23 mouse cellular contexts compared by ENCODE assay signal in the genomic region with DNA sequence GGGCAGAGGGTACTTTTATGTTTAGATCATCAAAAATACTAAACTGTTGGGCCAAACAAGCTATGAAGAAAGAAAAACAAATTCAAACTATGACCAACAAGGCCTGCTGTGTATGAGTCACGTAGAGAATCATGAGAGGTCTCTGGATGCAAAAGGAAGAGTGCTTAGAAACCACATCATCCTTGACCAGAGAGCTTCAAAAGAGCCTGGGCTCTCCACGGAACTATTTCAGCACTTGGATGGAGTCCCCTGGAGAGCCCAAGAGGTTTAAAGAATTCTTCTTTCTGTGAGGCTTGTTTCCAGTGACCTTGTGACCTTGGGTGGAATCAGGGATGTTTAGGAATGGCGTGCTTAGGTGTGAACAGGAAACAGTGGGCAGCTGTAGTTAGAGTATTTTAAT. TPM values are rescaled to one million over a fixed set of nuclear protein-coding genes. Genes with fewer than 3 reads are reported as not detected.
A peak's percentile ranks its signal among the peaks of the same experiment; 100 is the strongest.
DNase-seq lines count a peak whose midpoint lies in the region; ATAC-seq and TF ChIP-seq lines count a peak whose summit lies in the region.
"Had no signal": no experiment of that assay in that cellular context is flagged by ENCODE, and none has a peak within 500 bp of the region (broad histone marks: within the 10 kb centered on the region; RNA-seq: fewer than 3 reads in every experiment).

No protein-coding gene starts in this region.

- no peak overlapping the region for H3K9ac ChIP-seq in midbrain, postnatal 0 days (replicated peaks; ENCODE audit: low read length, poor library complexity, severe bottlenecking)
- H3K9ac ChIP-seq: forebrain, embryonic 15.5 days; heart, embryonic 13.5 days; hindbrain, embryonic 13.5 days had no signal

- no peak overlapping the region for H3K4me3 ChIP-seq in midbrain, postnatal 0 days (ENCODE audit: low read depth, low read length)
- H3K4me3 ChIP-seq: forebrain, embryonic 15.5 days; heart, embryonic 13.5 days; hindbrain, embryonic 13.5 days had no signal

- peak; percentile 44 for DNase-seq in embryo, embryonic 10 days (ENCODE audit: low spot score)
- no peak for DNase-seq in embryo, embryonic 9.5 days (ENCODE audit: extremely low spot score)
- DNase-seq in 3134 (ENCODE audit: extremely low read depth, insufficient read length, low spot score) (peak; percentile 70), Patski (ENCODE audit: low read depth, low spot score) (peak; percentile 44)
- DNase-seq in embryo, embryonic 11 days: peak; percentile 33
- DNase-seq in midbrain, postnatal 0 days (ENCODE audit: low spot score): no peak
- DNase-seq in kidney, postnatal 36 days: no peak
- DNase-seq: adrenal gland, adult 2 months; adrenal gland, postnatal 25 days; cerebellum, adult 18-20 months; cerebellum, adult 9-11 months; cerebellum, postnatal 36 days; gastrocnemius, postnatal 14 days; heart, adult 11 months; kidney, adult 11 months had no signal

- H3K4me2 ChIP-seq in midbrain, postnatal 0 days (ENCODE audit: low read depth, low read length, poor library complexity, severe bottlenecking): no peak overlapping the region
- H3K4me2 ChIP-seq: forebrain, embryonic 15.5 days; heart, embryonic 13.5 days; hindbrain, embryonic 13.5 days had no signal

- POLR2A ChIA-PET in Patski (lab: Charles Lee): no interaction called here

- in situ Hi-C loops in Patski (cut with MboI; ENCODE audit: low pct_unique_long_range_greater_than_20kb): no loop called here

- no peaks in the 10 kb centered on the region for H3K36me3 ChIP-seq in midbrain, postnatal 0 days (ENCODE audit: insufficient read depth, low read length)
- H3K36me3 ChIP-seq: forebrain, embryonic 15.5 days; heart, embryonic 13.5 days; hindbrain, embryonic 13.5 days had no signal

- CTCF ChIA-PET in Patski (lab: Charles Lee): interaction anchor here (3.1 kb wide), 1 partner anchor 11 kb away, joined by 9 read pairs; no protein-coding TSS in a partner anchor

- H3K27ac ChIP-seq in midbrain, postnatal 0 days (ENCODE audit: low read depth, low read length): no peak overlapping the region
- H3K27ac ChIP-seq: forebrain, embryonic 15.5 days; heart, embryonic 13.5 days; hindbrain, embryonic 13.5 days; hindbrain, postnatal 0 days had no signal

- H3K4me1 ChIP-seq in midbrain, postnatal 0 days (ENCODE audit: insufficient read depth, low read length): no peaks in the 10 kb centered on the region
- H3K4me1 ChIP-seq: forebrain, embryonic 15.5 days; heart, embryonic 13.5 days; hindbrain, embryonic 13.5 days had no signal

- no peaks in the 10 kb centered on the region for H3K27me3 ChIP-seq in Patski
- H3K27me3 ChIP-seq in midbrain, postnatal 0 days (ENCODE audit: insufficient read depth, low read length): no peaks in the 10 kb centered on the region
- H3K27me3 ChIP-seq: CH12.LX; forebrain, embryonic 15.5 days; heart, embryonic 13.5 days; hindbrain, embryonic 13.5 days had no signal

- 25% methylated on average over 3 of the region's 3 CpGs for WGBS in midbrain, postnatal 0 days

- no peak for ATAC-seq in Patski
- ATAC-seq in midbrain, postnatal 0 days (ENCODE audit: low FRiP score): no peak
- no peak for ATAC-seq in granulocyte monocyte progenitor cell, adult 5-6 weeks (replicated peaks; ENCODE audit: poor library complexity, severe bottlenecking)
- ATAC-seq: forebrain, embryonic 15.5 days; hindbrain, postnatal 0 days had no signal

- no peaks in the 10 kb centered on the region for H3K9me3 ChIP-seq in midbrain, postnatal 0 days (ENCODE audit: low read length)
- H3K9me3 ChIP-seq: forebrain, embryonic 15.5 days; heart, embryonic 13.5 days; hindbrain, embryonic 13.5 days had no signal

- no peak for TF ChIP-seq CTCF in Patski (IDR thresholded peaks at IDR 0.05)
- TF ChIP-seq CTCF in midbrain, postnatal 0 days (IDR thresholded peaks at IDR 0.05): no peak

RNA-seq across cellular contexts. Expression of gene Musk, which starts 53.5 kb away (rescaled TPM):
- not detected for polyA plus RNA-seq in Patski (2021)
- total RNA-seq in midbrain, postnatal 0 days (2014; rRNA removed): 0.49 and 0.61 TPM in 2 replicates
- 0.29 and 0.41 TPM in 2 replicates for polyA plus RNA-seq in midbrain, postnatal 0 days (2015; fragmentation: Nextera tagmentation; extraction: Ambion mirVana)
- not detected in 2 replicates for total RNA-seq in granulocyte monocyte progenitor cell, adult 5-6 weeks (2014; fragmentation: Nextera tagmentation)
- total RNA-seq in granulocyte monocyte progenitor cell, adult 5-6 weeks (2017): not detected in 2 replicates
- total RNA-seq: CH12.LX; hematopoietic stem cell, adult 5-6 weeks had no signal
- polyA plus RNA-seq: heart, postnatal 0 days had no signal

Comparison
In these comparisons a context has a peak if more than half of its experiments do, and no peak if none do; other contexts are left out.
1. DNase-seq: peak in embryo, embryonic 10 days (single experiment), 3134 (single experiment), Patski (single experiment) and embryo, embryonic 11 days (single experiment); none in embryo, embryonic 9.5 days (single experiment), midbrain, postnatal 0 days (single experiment) and kidney, postnatal 36 days (0 of 2).